In genomic region chr15:79261095-79261725, GRCm38 (mm10) we compare ENCODE assay signal across 7 mouse cellular contexts. TPM values are rescaled to one million over a fixed set of nuclear protein-coding genes. Genes with fewer than 3 reads are reported as not detected.
DNase-seq lines count a peak whose midpoint lies in the region; ATAC-seq lines count a peak whose summit lies in the region.

No protein-coding gene starts in this region.

- no peak overlapping the region for H3K27ac ChIP-seq in embryonic facial prominence, embryonic 11.5 days (replicated peaks; ENCODE audit: low read depth, low read length)
- peak overlapping the region; percentile 60 for H3K27ac ChIP-seq in heart, embryonic 15.5 days
- H3K27ac ChIP-seq in midbrain, embryonic 16.5 days (ENCODE audit: low read length): no peak overlapping the region

- H3K9ac ChIP-seq in embryonic facial prominence, embryonic 11.5 days (replicated peaks; ENCODE audit: low read length): peak overlapping the region; percentile 67
- peak overlapping the region; percentile 75 for H3K9ac ChIP-seq in heart, embryonic 15.5 days
- peak overlapping the region; percentile 80 for H3K9ac ChIP-seq in midbrain, embryonic 16.5 days (ENCODE audit: low read depth, low read length)

- H3K4me2 ChIP-seq in embryonic facial prominence, embryonic 11.5 days (ENCODE audit: low read depth, low read length): peak overlapping the region; percentile 100
- H3K4me2 ChIP-seq in heart, embryonic 15.5 days: peak overlapping the region; percentile 100
- H3K4me2 ChIP-seq in midbrain, embryonic 16.5 days (ENCODE audit: low read length): peak overlapping the region; percentile 98

- H3K27me3 ChIP-seq in embryonic facial prominence, embryonic 11.5 days (ENCODE audit: control insufficient read depth, insufficient read depth, low read length): peaks cover 20% of the 10 kb centered on the region
- H3K27me3 ChIP-seq in heart, embryonic 15.5 days: peaks cover 46% of the 10 kb centered on the region
- peaks cover 24% of the 10 kb centered on the region for H3K27me3 ChIP-seq in midbrain, embryonic 16.5 days (ENCODE audit: control insufficient read depth, insufficient read depth, low read depth, low read length)

- peak overlapping the region; percentile 65 for H3K4me3 ChIP-seq in embryonic facial prominence, embryonic 11.5 days (ENCODE audit: low read depth, low read length)
- H3K4me3 ChIP-seq in heart, embryonic 15.5 days: peak overlapping the region; percentile 70
- H3K4me3 ChIP-seq in midbrain, embryonic 16.5 days (ENCODE audit: low read depth, low read length): peak overlapping the region; percentile 66

- DNase-seq in right cerebral cortex, adult 2 months (ENCODE audit: low spot score in 2 of 2): peak; percentile 51 to 53
- no peak for DNase-seq in right cerebral cortex, adult 18-20 months
- peak; percentile 66 for DNase-seq in embryonic facial prominence, embryonic 11.5 days (ENCODE audit: low spot score)
- peak; percentile 54 to 57 for DNase-seq in left cerebral cortex, postnatal 36 days (ENCODE audit: low spot score in 2 of 2)
- DNase-seq in c-Kit-positive CD71-positive TER-119-positive erythroid progenitor cells, embryonic 14.5 days (ENCODE audit: low spot score): no peak

- peak; percentile 20; the same call in 1 of the 2 replicates for ATAC-seq in embryonic facial prominence, embryonic 11.5 days (replicated peaks; ENCODE audit: insufficient number of reproducible peaks, low FRiP score, low TSS enrichment, low read depth)
- peak; percentile 59 for ATAC-seq in heart, embryonic 15.5 days (replicated peaks; ENCODE audit: insufficient number of reproducible peaks, insufficient read depth, low FRiP score, low read depth)
- peak; percentile 57 for ATAC-seq in midbrain, embryonic 16.5 days

- H3K9me3 ChIP-seq in embryonic facial prominence, embryonic 11.5 days (replicated peaks; ENCODE audit: control insufficient read depth, low read length): no peaks in the 10 kb centered on the region
- H3K9me3 ChIP-seq in heart, embryonic 15.5 days (replicated peaks): no peaks in the 10 kb centered on the region
- H3K9me3 ChIP-seq in midbrain, embryonic 16.5 days (replicated peaks; ENCODE audit: control insufficient read depth, low read length, poor library complexity, severe bottlenecking): no peaks in the 10 kb centered on the region

- peaks cover 3% of the 10 kb centered on the region for H3K4me1 ChIP-seq in embryonic facial prominence, embryonic 11.5 days (ENCODE audit: control insufficient read depth, insufficient read depth, low read length)
- H3K4me1 ChIP-seq in heart, embryonic 15.5 days (replicated peaks): peaks cover 21% of the 10 kb centered on the region
- peaks cover 10% of the 10 kb centered on the region for H3K4me1 ChIP-seq in midbrain, embryonic 16.5 days (ENCODE audit: control insufficient read depth, insufficient read depth, low read length)

- H3K36me3 ChIP-seq in embryonic facial prominence, embryonic 11.5 days (replicated peaks; ENCODE audit: control insufficient read depth, insufficient read depth, low read depth, low read length): no peaks in the 10 kb centered on the region
- no peaks in the 10 kb centered on the region for H3K36me3 ChIP-seq in heart, embryonic 15.5 days
- no peaks in the 10 kb centered on the region for H3K36me3 ChIP-seq in midbrain, embryonic 16.5 days (ENCODE audit: control insufficient read depth, insufficient read depth, low read length)

- intact Hi-C loops in left cerebral cortex, postnatal 36 days (cut with DNase I): no loop called here

- 2% methylated on average over 52 of the region's 62 CpGs for WGBS in embryonic facial prominence, embryonic 11.5 days
- WGBS in heart, embryonic 15.5 days: under 1% methylated on average over 60 of the region's 62 CpGs
- under 1% methylated on average over 45 of the region's 62 CpGs for whole genome bisulfite sequencing in midbrain, embryonic 16.5 days

RNA-seq across cellular contexts. Expression of gene Slc16a8, which starts 6.6 kb away (rescaled TPM):
- polyA plus RNA-seq in embryonic facial prominence, embryonic 11.5 days (2014; fragmentation: Nextera tagmentation; extraction: Ambion mirVana): 0.28 TPM in 1 of 2 replicates, not detected in the other
- 0.60 TPM in 2 replicates for polyA plus RNA-seq in heart, embryonic 15.5 days (2015; fragmentation: Nextera tagmentation; extraction: Ambion mirVana)
- total RNA-seq in left cerebral cortex, postnatal 36 days (2021): under 1 TPM in 1 of 2 experiments, not detected in 1; 0.17 TPM
- polyA plus RNA-seq in midbrain, embryonic 16.5 days (2015; fragmentation: Nextera tagmentation; extraction: Ambion mirVana): 0.40 and 0.61 TPM in 2 replicates

RNA-seq across cellular contexts. Expression of gene Baiap2l2, which starts 24.1 kb away (rescaled TPM):
- polyA plus RNA-seq in embryonic facial prominence, embryonic 11.5 days (2014; fragmentation: Nextera tagmentation; extraction: Ambion mirVana): 1.9 and 5.2 TPM in 2 replicates
- 9.8 and 9.9 TPM in 2 replicates for polyA plus RNA-seq in heart, embryonic 15.5 days (2015; fragmentation: Nextera tagmentation; extraction: Ambion mirVana)
- 1 to 10 TPM; 3.5 to 4.5 TPM for total RNA-seq in left cerebral cortex, postnatal 36 days (2021)
- 1.3 and 3.6 TPM in 2 replicates for polyA plus RNA-seq in midbrain, embryonic 16.5 days (2015; fragmentation: Nextera tagmentation; extraction: Ambion mirVana)

RNA-seq across cellular contexts. Expression of gene Gm49486, which starts 32.0 kb away (rescaled TPM):
- 0.32 and 0.41 TPM in 2 replicates for polyA plus RNA-seq in embryonic facial prominence, embryonic 11.5 days (2014; fragmentation: Nextera tagmentation; extraction: Ambion mirVana)
- polyA plus RNA-seq in heart, embryonic 15.5 days (2015; fragmentation: Nextera tagmentation; extraction: Ambion mirVana): 0.61 and 0.73 TPM in 2 replicates
- total RNA-seq in left cerebral cortex, postnatal 36 days (2021): 1 to 10 TPM in 1 of 2 experiments, under 1 TPM in 1; 0.20 to 1.2 TPM
- polyA plus RNA-seq in midbrain, embryonic 16.5 days (2015; fragmentation: Nextera tagmentation; extraction: Ambion mirVana): 0.47 and 1.3 TPM in 2 replicates

RNA-seq across cellular contexts. Expression of gene Pick1, which starts 32.2 kb away (rescaled TPM):
- 17.2 and 18.0 TPM in 2 replicates for polyA plus RNA-seq in embryonic facial prominence, embryonic 11.5 days (2014; fragmentation: Nextera tagmentation; extraction: Ambion mirVana)
- polyA plus RNA-seq in heart, embryonic 15.5 days (2015; fragmentation: Nextera tagmentation; extraction: Ambion mirVana): 29.5 and 39.9 TPM in 2 replicates
- total RNA-seq in left cerebral cortex, postnatal 36 days (2021): 10 to 100 TPM; 48.9 to 50.4 TPM
- polyA plus RNA-seq in midbrain, embryonic 16.5 days (2015; fragmentation: Nextera tagmentation; extraction: Ambion mirVana): 109 and 110 TPM in 2 replicates

Comparison
In these comparisons a context has a peak if more than half of its experiments do, and no peak if none do; other contexts are left out.
1. DNase-seq: peak in right cerebral cortex, adult 2 months (2 of 2), embryonic facial prominence, embryonic 11.5 days (single experiment) and left cerebral cortex, postnatal 36 days (2 of 2); none in right cerebral cortex, adult 18-20 months (single experiment) and c-Kit-positive CD71-positive TER-119-positive erythroid progenitor cells, embryonic 14.5 days (single experiment).
2. Peak in every context shown above with its lines, with median percentiles within 50 percentile points of each other: ATAC-seq, H3K4me2 ChIP-seq, H3K4me3 ChIP-seq and H3K9ac ChIP-seq.